Mouse (Mus musculus): Measurements from ENCODE around the gene Olfr372.

DNA sequence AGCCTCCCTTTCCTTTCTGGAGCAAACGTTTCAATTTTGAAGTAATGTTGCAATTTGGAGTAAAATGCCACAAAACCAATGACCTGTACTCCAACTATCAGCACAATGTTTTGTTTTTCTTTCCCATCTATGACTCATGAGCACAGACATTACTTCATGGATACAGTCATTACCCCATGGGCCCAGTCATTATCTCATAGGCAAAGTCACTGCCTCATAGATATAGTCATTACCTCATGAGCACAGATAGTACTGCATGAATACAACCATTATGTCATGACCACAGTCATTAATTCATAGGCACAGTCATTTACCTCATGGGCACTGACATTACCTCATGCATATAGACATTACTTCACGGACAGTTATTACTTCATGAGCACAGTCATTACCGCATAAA is 35.1 kb upstream of the Olfr372 start:
- TF ChIP-seq CTCF (conservative IDR thresholded peaks at IDR 0.05; ENCODE audit: insufficient read depth, insufficient read length, low read depth, low read length) (no peak), POLR2A (IDR thresholded peaks at IDR 0.05; ENCODE audit: low read depth, low read length) (no peak)

Measured in kidney, adult 2 months (tissue).